Mouse (Mus musculus) lung, embryonic 15.5 days (tissue): ENCODE data around the gene Tmem82. TPM values are rescaled to one million over a fixed set of nuclear protein-coding genes. Genes with fewer than 3 reads are reported as not detected.

Experiments
- ATAC-seq: fragments of 200-750 bp; cut with Nextera tagmentation; 2 replicates; pipeline ENCODE4 v1.8.0; 2017; ENCODE audit warnings: moderate number of reproducible peaks, borderline replicate concordance; ENCODE audit not compliant: low FRiP score, low TSS enrichment; ENCODE audit errors: extremely low read depth
- H3K27ac ChIP-seq: fragments of 300-500 bp; sonication (generic); 2 replicates; pipeline ENCODE4 v1.5.1; 2015; ENCODE audit warnings: moderate library complexity, mild to moderate bottlenecking, inconsistent platforms
- H3K27me3 ChIP-seq: fragments of 300-500 bp; sonication (generic); 2 replicates; pipeline ENCODE4 v1.6.1; 2015; ENCODE audit warnings: inconsistent platforms
- H3K36me3 ChIP-seq: fragments of 300-500 bp; sonication (generic); 2 replicates; pipeline ENCODE4 v1.6.1; 2015; ENCODE audit warnings: inconsistent platforms
- H3K4me1 ChIP-seq: fragments of 300-500 bp; sonication (generic); 2 replicates; pipeline ENCODE4 v1.6.1; 2015; ENCODE audit warnings: inconsistent platforms
- H3K4me2 ChIP-seq: fragments of 300-500 bp; sonication (generic); 2 replicates; pipeline ENCODE4 v1.6.1; 2015; ENCODE audit warnings: inconsistent platforms, mild to moderate bottlenecking, moderate library complexity
- H3K4me3 ChIP-seq: fragments of 300-500 bp; sonication (generic); 2 replicates; pipeline ENCODE4 v1.5.1; 2015; ENCODE audit warnings: mild to moderate bottlenecking, inconsistent platforms
- H3K9ac ChIP-seq: fragments of 300-500 bp; sonication (generic); 2 replicates; pipeline ENCODE4 v1.6.1; 2015; ENCODE audit warnings: inconsistent platforms
- H3K9me3 ChIP-seq: fragments of 300-500 bp; sonication (generic); 2 replicates; pipeline ENCODE4 v1.6.1; 2016; ENCODE audit warnings: inconsistent platforms
- WGBS: fragments of 180-500 bp; shearing (Covaris S2); methylation state at CpG from one replicate; pipeline ENCODE4 v1.1.7; 2015; 5-methylcytosine and 5-hydroxymethylcytosine counted together
- polyA plus RNA-seq: library from polyadenylated mRNA; unstranded; fragments of >200 nt; fragmentation: Nextera tagmentation; extraction: Ambion mirVana; gene quantifications from 2 replicates; pipeline ENCODE4 v1.2.1, GENCODE M21; 2015

Tmem82 gene
- polyA plus RNA-seq, 1 experiment from 2014 or later = 0.49 TPM

DNA sequence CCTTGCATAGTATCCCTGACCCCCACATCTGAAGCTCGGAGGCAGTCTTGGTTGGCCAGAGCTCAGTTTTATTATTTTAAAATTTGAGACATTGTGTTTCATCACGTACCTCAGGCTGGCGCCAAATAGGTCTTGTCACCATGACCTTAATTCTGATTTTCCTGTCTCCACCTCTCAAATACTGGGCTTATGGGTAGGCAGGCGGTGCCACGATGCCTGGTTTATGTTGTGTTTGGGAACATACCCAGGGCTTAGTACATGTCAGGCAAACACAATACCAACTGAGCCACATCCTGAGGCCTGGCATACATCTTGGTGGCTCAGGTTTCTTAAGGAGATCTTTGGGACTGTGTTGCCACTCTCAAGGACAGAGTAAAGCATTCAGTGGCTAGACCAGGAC lies 4.1 kb upstream of the Tmem82 start:
- Histone ChIP-seq H3K36me3 (peaks cover 14% of the 10 kb centered on the region), H3K27me3 (no peaks in the 10 kb centered on the region), H3K4me3 (no peak overlapping the region), H3K4me1 (peaks cover 19% of the 10 kb centered on the region), H3K9ac (no peak overlapping the region), H3K4me2 (no peak overlapping the region), H3K27ac (no peak overlapping the region), H3K9me3 (no peaks in the 10 kb centered on the region)
- WGBS = 71% methylated on average over 5 of the region's 5 CpGs
- ATAC-seq = no peak

DNA sequence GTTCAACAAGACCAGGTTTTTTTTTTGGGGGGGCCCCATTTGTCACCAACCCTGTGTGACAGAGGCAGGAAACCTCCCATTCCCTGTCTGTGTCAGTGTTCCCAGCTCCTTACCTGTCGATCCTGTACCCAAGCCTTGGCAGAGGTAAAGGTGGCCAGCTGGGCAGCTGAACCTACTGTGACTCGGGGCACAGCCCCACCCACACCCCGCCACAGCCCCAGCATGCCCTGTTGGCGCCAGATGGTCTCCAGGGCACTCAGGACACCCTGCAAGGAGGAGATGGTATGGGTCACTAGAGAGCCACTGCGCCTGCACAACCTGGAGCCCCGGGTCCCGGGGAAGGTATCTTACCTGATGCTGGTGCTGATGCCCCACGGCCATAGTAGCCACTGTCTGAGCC lies 3.7 kb upstream of the Tmem82 start:
- H3K4me3 ChIP-seq = no peak overlapping the region
- H3K36me3 ChIP-seq = peaks cover 11% of the 10 kb centered on the region
- H3K4me2 ChIP-seq = no peak overlapping the region
- WGBS = 78% methylated on average over 8 of the region's 8 CpGs
- H3K9me3 ChIP-seq = no peaks in the 10 kb centered on the region
- H3K27ac ChIP-seq = no peak overlapping the region
- no peak overlapping the region for H3K9ac ChIP-seq
- H3K4me1 ChIP-seq = peaks cover 23% of the 10 kb centered on the region
- no peak for ATAC-seq
- no peaks in the 10 kb centered on the region for H3K27me3 ChIP-seq

DNA sequence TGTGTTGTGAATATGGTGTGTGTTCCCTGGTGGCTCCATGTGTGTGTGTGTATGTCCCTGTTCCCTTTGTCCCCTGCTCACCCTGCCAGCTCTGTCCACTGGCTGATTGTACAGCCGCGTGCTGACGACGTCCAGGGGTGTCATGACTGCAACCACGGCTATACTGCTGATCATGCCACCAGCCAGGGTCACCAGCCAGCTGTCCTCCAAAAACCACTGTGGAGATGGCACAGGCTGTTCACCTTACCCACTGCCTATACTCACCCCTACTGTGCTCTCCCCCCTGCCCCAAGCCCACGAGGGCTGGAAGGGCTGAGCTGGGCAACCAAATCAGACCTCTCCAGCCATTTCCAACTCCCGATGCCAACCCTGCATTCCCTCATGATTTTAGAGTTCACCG lies 2.9 kb upstream of the Tmem82 start:
- 77% methylated on average over 8 of the region's 8 CpGs for WGBS

GRCm38 (mm10) chr4:141619299-141619883 lies 958 bp upstream of the Tmem82 start:
- Histone ChIP-seq H3K27ac (no peak overlapping the region), H3K4me1 (peaks cover 24% of the 10 kb centered on the region), H3K4me3 (no peak overlapping the region), H3K4me2 (0 out of 2 replicates have a peak overlapping the region, but pooled peaks have one; percentile 25), H3K36me3 (no peaks in the 10 kb centered on the region), H3K9me3 (no peaks in the 10 kb centered on the region), H3K27me3 (no peaks in the 10 kb centered on the region), H3K9ac (no peak overlapping the region)
- WGBS = 82% methylated on average over 9 of the region's 9 CpGs
- no peak for ATAC-seq

More for the DNA sequence above, 2.9 kb upstream of the Tmem82 start:
- no peak for ATAC-seq
- Histone ChIP-seq H3K4me2 (no peak overlapping the region), H3K9ac (no peak overlapping the region), H3K9me3 (no peaks in the 10 kb centered on the region), H3K4me3 (no peak overlapping the region), H3K27me3 (no peaks in the 10 kb centered on the region), H3K27ac (no peak overlapping the region), H3K36me3 (peaks cover 6% of the 10 kb centered on the region), H3K4me1 (peaks cover 24% of the 10 kb centered on the region)

- H3K9ac ChIP-seq = peak overlapping the region; percentile 27; the same call in 1 of the 2 replicates
- peak; percentile 13; the same call in 1 of the 2 replicates for ATAC-seq
- no peaks in the 10 kb centered on the region for H3K27me3 ChIP-seq
- no peaks in the 10 kb centered on the region for H3K36me3 ChIP-seq
- H3K4me3 ChIP-seq = peak overlapping the region; percentile 26
- peak overlapping the region; percentile 67 for H3K4me2 ChIP-seq
- no peaks in the 10 kb centered on the region for H3K9me3 ChIP-seq
- peaks cover 18% of the 10 kb centered on the region for H3K4me1 ChIP-seq
- H3K27ac ChIP-seq = no peak overlapping the region
- 11% methylated on average over 22 of the region's 22 CpGs for WGBS
Measured at GRCm38 (mm10) chr4:141617863-141618564, 419 bp downstream of the Tmem82 start.

- H3K36me3 ChIP-seq = no peaks in the 10 kb centered on the region
- peak overlapping the region; percentile 67 for H3K4me2 ChIP-seq
- H3K4me1 ChIP-seq = peaks cover 18% of the 10 kb centered on the region
- peak overlapping the region; percentile 27; the same call in 1 of the 2 replicates for H3K9ac ChIP-seq
- no peak overlapping the region for H3K27ac ChIP-seq
- peak overlapping the region; percentile 26 for H3K4me3 ChIP-seq
- no peaks in the 10 kb centered on the region for H3K9me3 ChIP-seq
- peak; percentile 27; the same call in 1 of the 2 replicates for ATAC-seq
- WGBS = 8% methylated on average over 20 of the region's 20 CpGs
- no peaks in the 10 kb centered on the region for H3K27me3 ChIP-seq
Measured at GRCm38 (mm10) chr4:141617299-141617698, 1.1 kb downstream of the Tmem82 start.

- WGBS = 68% methylated on average over 6 of the region's 6 CpGs
- ATAC-seq = no peak
- H3K4me2 ChIP-seq = no peak overlapping the region
- H3K36me3 ChIP-seq = no peaks in the 10 kb centered on the region
- H3K27me3 ChIP-seq = no peaks in the 10 kb centered on the region
- H3K27ac ChIP-seq = no peak overlapping the region
- no peak overlapping the region for H3K4me3 ChIP-seq
- no peak overlapping the region for H3K9ac ChIP-seq
- peaks cover 18% of the 10 kb centered on the region for H3K4me1 ChIP-seq
- H3K9me3 ChIP-seq = no peaks in the 10 kb centered on the region
Measured at GRCm38 (mm10) chr4:141616811-141617210, 1.6 kb downstream of the Tmem82 start.

- no peak overlapping the region for H3K4me3 ChIP-seq
- H3K4me2 ChIP-seq = no peak overlapping the region
- no peak overlapping the region for H3K27ac ChIP-seq
- no peaks in the 10 kb centered on the region for H3K9me3 ChIP-seq
- no peak overlapping the region for H3K9ac ChIP-seq
- H3K27me3 ChIP-seq = no peaks in the 10 kb centered on the region
- H3K36me3 ChIP-seq = no peaks in the 10 kb centered on the region
- ATAC-seq = no peak
- WGBS = 67% methylated on average over 14 of the region's 14 CpGs
- peaks cover 18% of the 10 kb centered on the region for H3K4me1 ChIP-seq
Measured at GRCm38 (mm10) chr4:141614946-141615345, 3.5 kb downstream of the Tmem82 start.

DNA sequence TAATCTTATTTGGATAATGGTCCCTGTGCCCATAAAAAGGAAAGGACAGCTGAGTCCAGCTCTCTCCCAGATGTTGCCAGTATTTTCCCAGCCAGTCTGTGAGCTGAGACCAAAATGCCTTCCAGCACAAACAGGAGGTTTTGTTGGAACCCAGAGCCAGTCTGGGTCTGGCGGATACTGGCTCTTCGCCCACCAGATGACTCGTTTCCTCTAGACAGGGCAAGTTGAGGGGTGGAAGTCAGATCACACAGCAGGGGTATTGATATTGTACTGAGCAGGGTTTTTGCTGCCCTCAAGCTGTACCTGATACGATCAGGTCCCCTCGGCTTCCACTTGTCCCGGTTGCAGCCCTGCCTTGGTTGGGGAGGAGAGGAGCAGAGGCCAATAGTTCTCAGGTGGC lies 8.9 kb downstream of the Tmem82 start:
- H3K4me1 ChIP-seq = peaks cover 19% of the 10 kb centered on the region
- no peaks in the 10 kb centered on the region for H3K36me3 ChIP-seq
- no peak overlapping the region for H3K9ac ChIP-seq
- no peak overlapping the region for H3K27ac ChIP-seq
- no peak for ATAC-seq
- H3K4me3 ChIP-seq = no peak overlapping the region
- no peaks in the 10 kb centered on the region for H3K27me3 ChIP-seq
- no peak overlapping the region for H3K4me2 ChIP-seq
- 50% methylated on average over 6 of the region's 6 CpGs for WGBS
- no peaks in the 10 kb centered on the region for H3K9me3 ChIP-seq

GRCm38 (mm10) chr4:141605861-141606260 lies 12.6 kb downstream of the Tmem82 start, which contains the start of gene Fblim1:
Fblim1 (minus strand) TSS chr4:141606096.
- H3K36me3 ChIP-seq = no peaks in the 10 kb centered on the region
- H3K27me3 ChIP-seq = no peaks in the 10 kb centered on the region
- WGBS = 62% methylated on average over 11 of the region's 11 CpGs
- H3K4me1 ChIP-seq = peaks cover 43% of the 10 kb centered on the region
- H3K27ac ChIP-seq = peak within 1 kb of the TSS; percentile 70
- no peak within 1 kb of the TSS for H3K4me2 ChIP-seq
- no peak within 1 kb of the TSS for H3K4me3 ChIP-seq
- no peak within 1 kb of the TSS for H3K9ac ChIP-seq
- no peaks in the 10 kb centered on the region for H3K9me3 ChIP-seq
- ATAC-seq = no peak

- peaks cover 48% of the 10 kb centered on the region for H3K4me1 ChIP-seq
- peak overlapping the region; percentile 70; the same call in 1 of the 2 replicates for H3K27ac ChIP-seq
- H3K4me3 ChIP-seq = no peak overlapping the region
- ATAC-seq = no peak
- no peak overlapping the region for H3K4me2 ChIP-seq
- no peaks in the 10 kb centered on the region for H3K9me3 ChIP-seq
- no peaks in the 10 kb centered on the region for H3K36me3 ChIP-seq
- no peaks in the 10 kb centered on the region for H3K27me3 ChIP-seq
- WGBS = 82% methylated on average over 5 of the region's 5 CpGs
- no peak overlapping the region for H3K9ac ChIP-seq
Measured at GRCm38 (mm10) chr4:141605421-141605820, 13.0 kb downstream of the Tmem82 start.

DNA sequence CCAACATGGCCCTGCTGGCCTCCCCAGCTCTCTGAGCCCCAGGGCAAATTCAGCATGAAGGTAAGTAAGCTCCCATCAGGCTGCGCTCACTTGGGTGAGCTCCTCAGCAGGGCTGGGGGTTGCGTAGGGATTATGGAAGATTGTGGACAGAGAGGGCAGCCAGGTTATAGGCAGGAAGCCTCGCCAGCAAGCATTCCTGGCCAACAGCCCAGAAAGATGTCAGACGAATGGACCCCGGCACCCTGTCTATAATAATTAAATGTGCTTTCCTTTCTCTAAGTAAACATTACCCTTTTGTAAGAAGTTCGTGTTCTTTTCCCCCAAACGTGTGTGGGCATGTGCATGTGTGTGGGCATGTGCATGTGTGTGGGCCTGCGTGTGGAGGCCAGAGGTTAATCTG lies 13.9 kb downstream of the Tmem82 start:
- H3K9ac ChIP-seq = no peak overlapping the region
- peak overlapping the region; percentile 70 for H3K27ac ChIP-seq
- 13% methylated on average over 8 of the region's 8 CpGs for WGBS
- no peaks in the 10 kb centered on the region for H3K27me3 ChIP-seq
- H3K9me3 ChIP-seq = no peaks in the 10 kb centered on the region
- H3K4me3 ChIP-seq = no peak overlapping the region
- peak; percentile 55 for ATAC-seq
- H3K4me1 ChIP-seq = peaks cover 52% of the 10 kb centered on the region
- H3K4me2 ChIP-seq = no peak overlapping the region
- H3K36me3 ChIP-seq = no peaks in the 10 kb centered on the region
